Mouse (Mus musculus): Measurements from ENCODE around the gene Milr1. TPM values are rescaled to one million over a fixed set of nuclear protein-coding genes. Genes with fewer than 3 reads are reported as not detected.
A peak's percentile ranks its signal among the peaks of the same experiment; 100 is the strongest.

The Milr1 gene
- polyA plus RNA-seq, 1 experiment from 2014 or later: 1.3 TPM

DNA sequence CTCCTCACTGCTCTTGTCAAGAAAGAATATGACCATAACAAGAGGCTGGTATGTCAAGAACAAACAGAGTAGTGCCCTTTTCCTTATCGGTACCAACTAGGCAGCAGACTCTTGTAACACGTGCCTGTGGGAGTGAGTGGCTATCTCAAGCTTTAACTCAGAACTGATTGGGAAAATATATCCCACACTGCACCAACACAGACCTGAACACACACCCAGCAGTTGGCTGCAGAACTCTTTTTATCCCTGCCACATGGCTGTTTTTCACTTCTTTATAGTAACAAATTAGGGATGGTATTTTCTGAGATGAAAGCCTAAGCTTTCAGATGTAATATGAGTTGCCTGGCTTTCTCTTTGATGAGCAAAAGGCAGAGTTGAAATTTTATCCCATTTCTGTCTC, 64.7 kb downstream of the Milr1 start:
- Histone ChIP-seq H3K27ac (ENCODE audit: low read depth, low read length) (no peak overlapping the region), H3K36me3 (ENCODE audit: control insufficient read depth, insufficient read depth, low read length) (peaks cover 3% of the 10 kb centered on the region), H3K9me3 (ENCODE audit: control insufficient read depth, low read length) (no peaks in the 10 kb centered on the region), H3K4me3 (ENCODE audit: low read depth, low read length) (no peak overlapping the region), H3K9ac (ENCODE audit: low read length) (no peak overlapping the region), H3K27me3 (ENCODE audit: control insufficient read depth, insufficient read depth, low read length) (no peaks in the 10 kb centered on the region), H3K4me2 (ENCODE audit: low read depth, low read length, severe bottlenecking) (no peak overlapping the region), H3K4me1 (replicated peaks; ENCODE audit: control insufficient read depth, insufficient read depth, low read length) (no peaks in the 10 kb centered on the region)
- WGBS: 81% methylated on average over 2 of the region's 2 CpGs
- ATAC-seq (replicated peaks; ENCODE audit: low FRiP score): no peak
- no peak for DNase-seq (ENCODE audit: low spot score)

- Histone ChIP-seq H3K4me2 (ENCODE audit: low read depth, low read length, severe bottlenecking) (no peak overlapping the region), H3K9ac (ENCODE audit: low read length) (no peak overlapping the region), H3K27me3 (ENCODE audit: control insufficient read depth, insufficient read depth, low read length) (no peaks in the 10 kb centered on the region), H3K4me3 (ENCODE audit: low read depth, low read length) (no peak overlapping the region), H3K4me1 (replicated peaks; ENCODE audit: control insufficient read depth, insufficient read depth, low read length) (no peaks in the 10 kb centered on the region), H3K9me3 (ENCODE audit: control insufficient read depth, low read length) (no peaks in the 10 kb centered on the region), H3K27ac (ENCODE audit: low read depth, low read length) (no peak overlapping the region), H3K36me3 (ENCODE audit: control insufficient read depth, insufficient read depth, low read length) (peaks cover 3% of the 10 kb centered on the region)
- WGBS: 79% methylated on average over 7 of the region's 7 CpGs
- ATAC-seq (replicated peaks; ENCODE audit: low FRiP score) (no peak), DNase-seq (ENCODE audit: low spot score) (no peak)
These were observed 65.3 kb downstream of the Milr1 start for GRCm38 (mm10) chr11:106816316-106816715.

- ATAC-seq (replicated peaks; ENCODE audit: low FRiP score) (no peak), DNase-seq (ENCODE audit: low spot score) (no peak)
- WGBS: 88% methylated on average over 3 of the region's 3 CpGs
- H3K36me3 ChIP-seq (ENCODE audit: control insufficient read depth, insufficient read depth, low read length): peaks cover 3% of the 10 kb centered on the region
- H3K4me3 ChIP-seq (ENCODE audit: low read depth, low read length): no peak overlapping the region
- H3K4me1 ChIP-seq (replicated peaks; ENCODE audit: control insufficient read depth, insufficient read depth, low read length): no peaks in the 10 kb centered on the region
- no peak overlapping the region for H3K4me2 ChIP-seq (ENCODE audit: low read depth, low read length, severe bottlenecking)
- no peaks in the 10 kb centered on the region for H3K27me3 ChIP-seq (ENCODE audit: control insufficient read depth, insufficient read depth, low read length)
- no peak overlapping the region for H3K9ac ChIP-seq (ENCODE audit: low read length)
- no peak overlapping the region for H3K27ac ChIP-seq (ENCODE audit: low read depth, low read length)
- H3K9me3 ChIP-seq (ENCODE audit: control insufficient read depth, low read length): no peaks in the 10 kb centered on the region
These were observed 66.1 kb downstream of the Milr1 start for GRCm38 (mm10) chr11:106817156-106817555.

DNA sequence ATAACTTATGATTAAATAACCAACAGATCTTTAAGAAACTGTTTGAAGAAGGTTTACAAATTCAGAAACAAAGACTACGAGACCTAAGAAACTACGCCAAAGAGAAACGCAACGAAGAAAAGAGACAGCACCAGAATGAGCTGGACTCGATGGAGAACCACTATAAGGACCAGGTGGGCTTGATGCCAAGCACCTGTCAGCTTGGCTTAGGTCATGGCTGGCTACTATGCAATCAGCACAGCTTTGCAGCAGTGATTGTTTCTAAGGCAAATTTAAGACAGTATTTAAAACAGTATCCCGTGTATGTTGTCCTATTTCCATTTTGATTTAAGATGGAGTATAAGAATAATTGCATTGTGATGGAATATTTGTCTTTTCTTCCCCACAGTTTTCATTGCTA, 66.8 kb downstream of the Milr1 start:
- 93% methylated on average over 6 of the region's 6 CpGs for whole genome bisulfite sequencing
- H3K4me3 ChIP-seq (ENCODE audit: low read depth, low read length): no peak overlapping the region
- peaks cover 3% of the 10 kb centered on the region for H3K36me3 ChIP-seq (ENCODE audit: control insufficient read depth, insufficient read depth, low read length)
- no peaks in the 10 kb centered on the region for H3K9me3 ChIP-seq (ENCODE audit: control insufficient read depth, low read length)
- H3K27ac ChIP-seq (ENCODE audit: low read depth, low read length): no peak overlapping the region
- no peak overlapping the region for H3K4me2 ChIP-seq (ENCODE audit: low read depth, low read length, severe bottlenecking)
- ATAC-seq (replicated peaks; ENCODE audit: low FRiP score): no peak
- H3K4me1 ChIP-seq (replicated peaks; ENCODE audit: control insufficient read depth, insufficient read depth, low read length): no peaks in the 10 kb centered on the region
- DNase-seq (ENCODE audit: low spot score): no peak
- H3K9ac ChIP-seq (ENCODE audit: low read length): no peak overlapping the region
- H3K27me3 ChIP-seq (ENCODE audit: control insufficient read depth, insufficient read depth, low read length): no peaks in the 10 kb centered on the region

GRCm38 (mm10) chr11:106818341-106818740, 67.3 kb downstream of the Milr1 start:
- peaks cover 3% of the 10 kb centered on the region for H3K36me3 ChIP-seq (ENCODE audit: control insufficient read depth, insufficient read depth, low read length)
- no peaks in the 10 kb centered on the region for H3K9me3 ChIP-seq (ENCODE audit: control insufficient read depth, low read length)
- DNase-seq (ENCODE audit: low spot score): no peak
- H3K9ac ChIP-seq (ENCODE audit: low read length): no peak overlapping the region
- H3K27me3 ChIP-seq (ENCODE audit: control insufficient read depth, insufficient read depth, low read length): no peaks in the 10 kb centered on the region
- H3K27ac ChIP-seq (ENCODE audit: low read depth, low read length): no peak overlapping the region
- 85% methylated on average over 9 of the region's 9 CpGs for WGBS
- no peaks in the 10 kb centered on the region for H3K4me1 ChIP-seq (replicated peaks; ENCODE audit: control insufficient read depth, insufficient read depth, low read length)
- no peak overlapping the region for H3K4me2 ChIP-seq (ENCODE audit: low read depth, low read length, severe bottlenecking)
- no peak for ATAC-seq (replicated peaks; ENCODE audit: low FRiP score)
- no peak overlapping the region for H3K4me3 ChIP-seq (ENCODE audit: low read depth, low read length)

Small RNAs within 50 kb of the gene (microRNA-seq; reads per million reads assigned to microRNA genes)
- gene Gm25994 (ENCODE audit: insufficient number of aligned reads) (not detected), gene Mir3064 (ENCODE audit: insufficient number of aligned reads) (32.8 reads per million, percentile 22 among the genes with 10 or more reads in this experiment)

Other genes with a start within 250 kb of the Milr1 start
- 8.3 and 8.8 TPM in 2 replicates for gene Tex2, start 137.8 kb upstream of the Milr1 start, polyA plus RNA-seq (2014; fragmentation: Nextera tagmentation; extraction: Ambion mirVana)
- 15.4 and 18.8 TPM in 2 replicates for gene Pecam1, start 598 bp upstream of the Milr1 start, polyA plus RNA-seq (2014; fragmentation: Nextera tagmentation; extraction: Ambion mirVana)
- gene Polg2, start 28.3 kb downstream of the Milr1 start, polyA plus RNA-seq (2014; fragmentation: Nextera tagmentation; extraction: Ambion mirVana): 8.9 and 9.1 TPM in 2 replicates
- gene Ddx5, start 38.0 kb downstream of the Milr1 start, polyA plus RNA-seq (2014; fragmentation: Nextera tagmentation; extraction: Ambion mirVana): 508 and 538 TPM in 2 replicates
- 20.8 and 23.0 TPM in 2 replicates for gene Cep95, start 38.0 kb downstream of the Milr1 start, polyA plus RNA-seq (2014; fragmentation: Nextera tagmentation; extraction: Ambion mirVana)
- 18.9 and 20.1 TPM in 2 replicates for gene Smurf2, start 169.5 kb downstream of the Milr1 start, polyA plus RNA-seq (2014; fragmentation: Nextera tagmentation; extraction: Ambion mirVana)
- 764 and 777 TPM in 2 replicates for gene Kpna2, start 248.3 kb downstream of the Milr1 start, polyA plus RNA-seq (2014; fragmentation: Nextera tagmentation; extraction: Ambion mirVana)